Mouse (Mus musculus) T-helper 1 cell (primary cell): Measurements from ENCODE around the gene Nfil3.

ENCODE experiments used
- in situ Hi-C: fragments of 300-600 bp; cut with MboI, MseI; formaldehyde crosslinking; loops from one replicate; pipeline ENCODE4 v1.15.1; 2025; ENCODE audit warnings: high pct_unique_total_duplicates

Gene Nfil3

GRCm38 (mm10) chr13:52942876-52943388 is 37.9 kb downstream of the Nfil3 start:
- in situ Hi-C loops, result no loop called here

GRCm38 (mm10) chr13:52940956-52941355 is 39.9 kb downstream of the Nfil3 start:
- in situ Hi-C loops, result no loop called here

- in situ Hi-C loops, result no loop called here
Measured at GRCm38 (mm10) chr13:52930582-52930981, 50.3 kb downstream of the Nfil3 start.

- in situ Hi-C loops, result no loop called here
Measured at GRCm38 (mm10) chr13:52929209-52930171, 51.4 kb downstream of the Nfil3 start, which contains the start of gene Auh. Auh (minus strand) TSS chr13:52929681.

- in situ Hi-C loops, result no loop called here
Measured at GRCm38 (mm10) chr13:52928392-52928791, 52.5 kb downstream of the Nfil3 start.

GRCm38 (mm10) chr13:52924457-52924856 is 56.4 kb downstream of the Nfil3 start:
- in situ Hi-C loops, result loop anchor here (5.0 kb wide), 1 partner anchor 48 kb away; no protein-coding TSS in a partner anchor

GRCm38 (mm10) chr13:52921966-52922365 is 58.9 kb downstream of the Nfil3 start:
- in situ Hi-C loops, result loop anchor here (5.0 kb wide), 1 partner anchor 50 kb away; no protein-coding TSS in a partner anchor

- in situ Hi-C loops, result loop anchor here (5.0 kb wide), 1 partner anchor 51 kb away; no protein-coding TSS in a partner anchor
Measured at GRCm38 (mm10) chr13:52921065-52921825, 59.6 kb downstream of the Nfil3 start.

- in situ Hi-C loops, result loop anchor here (5.0 kb wide), 2 partner anchors 52 to 68 kb away; no protein-coding TSS in a partner anchor
Measured at GRCm38 (mm10) chr13:52919790-52920352, 61.0 kb downstream of the Nfil3 start.

- in situ Hi-C loops, result loop anchor here (5.0 kb wide), 1 partner anchor 66 kb away; no protein-coding TSS in a partner anchor
Measured at GRCm38 (mm10) chr13:52918333-52918732, 62.5 kb downstream of the Nfil3 start.
